Mouse (Mus musculus) kidney, embryonic 14.5 days (tissue): Measurements from ENCODE around the gene Pitpnm3. TPM values are rescaled to one million over a fixed set of nuclear protein-coding genes. Genes with fewer than 3 reads are reported as not detected.
A peak's percentile ranks its signal among the peaks of the same experiment; 100 is the strongest.
"Not testable (repeated sequence)": the region's sequence is repeated elsewhere in the genome, so short reads cannot be mapped to it uniquely, and the experiment has no call there.

Experiments
- ATAC-seq: fragments of 200-750 bp; cut with Nextera tagmentation; 2 replicates; pipeline ENCODE4 v1.8.0; 2017; ENCODE audit warnings: moderate number of reproducible peaks, mild to moderate bottlenecking, moderate TSS enrichment, moderate library complexity; ENCODE audit not compliant: low FRiP score, low TSS enrichment
- H3K27ac ChIP-seq: fragments of 300-500 bp; sonication (generic); 2 replicates; pipeline ENCODE4 v1.5.1; 2014; ENCODE audit warnings: low read depth, mild to moderate bottlenecking, low read length, moderate library complexity, mixed read lengths
- H3K27me3 ChIP-seq: fragments of 300-500 bp; sonication (generic); 2 replicates; pipeline ENCODE4 v1.6.1; 2014; ENCODE audit warnings: mild to moderate bottlenecking, low read length; ENCODE audit not compliant: control insufficient read depth, insufficient read depth
- H3K36me3 ChIP-seq: fragments of 300-500 bp; sonication (generic); 2 replicates; pipeline ENCODE4 v1.6.1; 2014; ENCODE audit warnings: low read length, mixed read lengths; ENCODE audit not compliant: control insufficient read depth, insufficient read depth
- H3K4me1 ChIP-seq: fragments of 300-500 bp; sonication (generic); 2 replicates; pipeline ENCODE4 v1.6.1; 2014; ENCODE audit warnings: low read length, mixed read lengths; ENCODE audit not compliant: control insufficient read depth, insufficient read depth
- H3K4me2 ChIP-seq: fragments of 300-500 bp; sonication (generic); replicated peaks from 2 replicates; pipeline ENCODE4 v1.6.1; 2014; ENCODE audit warnings: low read depth, mild to moderate bottlenecking, low read length
- H3K4me3 ChIP-seq: fragments of 300-500 bp; sonication (generic); 2 replicates; pipeline ENCODE4 v1.5.1; 2014; ENCODE audit warnings: mild to moderate bottlenecking, low read length
- H3K9ac ChIP-seq: fragments of 300-500 bp; sonication (generic); 2 replicates; pipeline ENCODE4 v1.6.1; 2014; ENCODE audit warnings: low read depth, mild to moderate bottlenecking, low read length, moderate library complexity
- H3K9me3 ChIP-seq: fragments of 300-500 bp; sonication (generic); 2 replicates; pipeline ENCODE4 v1.6.1; 2016; ENCODE audit warnings: low read length; ENCODE audit not compliant: control insufficient read depth
- WGBS: fragments of 180-500 bp; shearing (Covaris S2); extraction: QIAGEN DNeasy Blood & Tissue Kit; methylation state at CpG from one replicate; pipeline ENCODE4 v1.1.7; 2014; 5-methylcytosine and 5-hydroxymethylcytosine counted together
- polyA plus RNA-seq: library from polyadenylated mRNA; unstranded; fragments of >200 nt; fragmentation: Nextera tagmentation; extraction: Ambion mirVana; gene quantifications from 2 replicates; pipeline ENCODE4 v1.2.1, GENCODE M21; 2014

Gene Pitpnm3
- 0.07 and 0.09 TPM in 2 replicates for polyA plus RNA-seq

DNA sequence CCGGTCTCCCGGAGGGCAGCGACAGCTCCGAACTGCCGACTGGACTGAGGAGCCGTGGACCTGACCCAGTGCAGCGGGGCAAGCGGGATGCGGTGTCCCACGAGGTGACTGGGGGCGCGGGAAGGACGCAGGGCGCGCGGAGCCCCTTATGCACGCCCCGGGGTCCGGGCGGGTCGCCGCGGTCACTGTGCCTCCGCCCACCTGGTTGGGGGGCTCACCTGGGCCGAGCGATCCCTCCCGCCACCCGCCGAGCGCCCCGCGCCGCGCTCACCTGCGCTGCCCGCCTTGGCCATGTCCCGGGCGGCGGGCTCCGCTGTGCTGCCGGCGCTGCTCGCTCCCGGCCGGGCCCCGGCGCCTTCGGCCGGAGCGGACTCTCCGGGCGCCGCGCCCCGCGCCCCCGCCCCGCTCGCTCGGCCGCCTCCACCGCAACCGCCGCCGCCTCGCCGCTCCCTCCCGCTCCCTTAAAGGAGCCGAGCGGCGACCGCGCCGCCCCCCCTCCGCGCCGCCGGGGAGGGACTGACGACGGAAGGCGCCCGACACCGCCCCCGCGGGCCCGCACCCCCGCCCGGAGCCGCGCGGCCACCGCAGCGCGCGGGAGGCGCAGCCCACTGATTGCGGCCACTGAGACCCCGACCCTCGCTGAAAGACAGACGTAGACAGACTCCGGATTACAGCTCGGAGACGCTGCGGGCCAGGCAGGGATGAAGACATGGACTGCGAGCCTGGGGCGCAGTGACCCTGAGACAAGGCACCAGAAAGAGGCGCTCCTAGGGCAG lies at the start of gene Pitpnm3:
Gene Pitpnm3, minus strand, starts transcription at position 396 of the 776 bp plus-strand sequence.
- H3K9ac ChIP-seq = peak within 1 kb of the TSS; percentile 69
- H3K27me3 ChIP-seq = peaks cover 45% of the 10 kb centered on the region
- H3K36me3 ChIP-seq = no peaks in the 10 kb centered on the region
- peak within 1 kb of the TSS; percentile 99 for H3K4me2 ChIP-seq
- WGBS = 2% methylated on average over 64 of the region's 107 CpGs
- peak within 1 kb of the TSS; percentile 59 for H3K4me3 ChIP-seq
- 0 out of 2 replicates have a peak, but pooled peaks cover 10% of the 10 kb centered on the region for H3K4me1 ChIP-seq
- no peak within 1 kb of the TSS for H3K27ac ChIP-seq
- ATAC-seq = no peak; the same call in 1 of the 2 replicates
- H3K9me3 ChIP-seq = no peaks in the 10 kb centered on the region

DNA sequence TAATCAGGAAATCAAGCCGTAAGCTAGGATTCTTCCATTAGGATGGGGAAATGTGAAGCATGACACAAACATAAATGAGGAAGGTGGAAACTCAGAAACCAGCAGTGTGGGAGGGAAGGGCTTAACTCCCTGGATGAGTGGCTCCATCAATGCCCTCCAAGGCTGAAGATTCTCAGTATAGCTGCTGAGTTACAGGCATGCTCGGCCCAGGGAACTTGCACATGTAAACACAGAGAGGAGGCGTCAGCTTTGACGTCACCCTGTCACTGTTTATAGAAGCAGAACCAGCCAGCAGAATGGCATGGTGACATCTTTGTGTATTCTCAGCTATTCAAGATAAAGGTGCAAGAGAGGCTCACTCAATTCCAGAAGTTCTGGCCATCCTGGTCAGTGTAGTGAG lies 48.7 kb upstream of the Pitpnm3 start:
- 86% methylated on average over 4 of the region's 4 CpGs for WGBS
- H3K27ac ChIP-seq = no peak overlapping the region

DNA sequence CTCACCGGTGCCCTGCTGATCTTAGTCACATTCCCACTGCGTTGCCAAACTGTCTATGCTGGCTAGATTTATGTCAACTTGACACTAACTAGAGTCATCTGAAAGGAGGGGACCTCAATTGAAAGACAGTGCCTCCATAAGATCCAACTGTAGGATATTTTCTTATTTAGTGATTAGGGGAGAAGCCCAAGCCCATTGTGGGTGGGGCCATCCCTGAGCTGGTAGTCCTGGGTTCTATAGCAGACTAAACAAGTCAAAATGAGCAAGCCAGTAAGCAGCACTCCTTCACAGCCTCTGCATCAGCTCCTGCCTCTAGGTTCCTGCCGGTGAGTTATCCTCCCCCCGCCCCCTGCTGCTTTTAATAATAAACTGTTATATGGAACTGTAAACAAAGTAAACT lies 45.6 kb upstream of the Pitpnm3 start:
- no peak overlapping the region for H3K4me3 ChIP-seq
- no peaks in the 10 kb centered on the region for H3K4me1 ChIP-seq
- H3K27me3 ChIP-seq = no peaks in the 10 kb centered on the region
- H3K27ac ChIP-seq = no peak overlapping the region
- no peak overlapping the region for H3K4me2 ChIP-seq
- no peak for ATAC-seq
- H3K9me3 ChIP-seq = no peaks in the 10 kb centered on the region
- WGBS = 85% methylated on average over 4 of the region's 4 CpGs
- H3K36me3 ChIP-seq = peaks cover 33% of the 10 kb centered on the region
- no peak overlapping the region for H3K9ac ChIP-seq

More for the DNA sequence above, 48.7 kb upstream of the Pitpnm3 start:
- Histone ChIP-seq H3K9me3 (no peaks in the 10 kb centered on the region), H3K36me3 (peaks cover 37% of the 10 kb centered on the region), H3K9ac (no peak overlapping the region), H3K4me3 (no peak overlapping the region), H3K4me2 (no peak overlapping the region), H3K27me3 (no peaks in the 10 kb centered on the region), H3K4me1 (no peaks in the 10 kb centered on the region)
- ATAC-seq = no peak

- H3K4me2 ChIP-seq = no peak overlapping the region
- H3K36me3 ChIP-seq = peaks cover 38% of the 10 kb centered on the region
- no peaks in the 10 kb centered on the region for H3K27me3 ChIP-seq
- ATAC-seq = no peak
- H3K4me3 ChIP-seq = no peak overlapping the region
- H3K9ac ChIP-seq = no peak overlapping the region
- H3K27ac ChIP-seq = no peak overlapping the region
- H3K4me1 ChIP-seq = no peaks in the 10 kb centered on the region
- H3K9me3 ChIP-seq = no peaks in the 10 kb centered on the region
- 88% methylated on average over 5 of the region's 5 CpGs for WGBS
These were observed 45.0 kb upstream of the Pitpnm3 start for GRCm38 (mm10) chr11:72180556-72180955.

GRCm38 (mm10) chr11:72176553-72176952 lies 41.0 kb upstream of the Pitpnm3 start:
- Histone ChIP-seq H3K27ac (no peak overlapping the region), H3K27me3 (no peaks in the 10 kb centered on the region), H3K9ac (no peak overlapping the region), H3K4me2 (no peak overlapping the region), H3K4me3 (no peak overlapping the region), H3K36me3 (peaks cover 58% of the 10 kb centered on the region), H3K9me3 (no peaks in the 10 kb centered on the region), H3K4me1 (no peaks in the 10 kb centered on the region)
- WGBS = 76% methylated on average over 3 of the region's 3 CpGs
- ATAC-seq = no peak

DNA sequence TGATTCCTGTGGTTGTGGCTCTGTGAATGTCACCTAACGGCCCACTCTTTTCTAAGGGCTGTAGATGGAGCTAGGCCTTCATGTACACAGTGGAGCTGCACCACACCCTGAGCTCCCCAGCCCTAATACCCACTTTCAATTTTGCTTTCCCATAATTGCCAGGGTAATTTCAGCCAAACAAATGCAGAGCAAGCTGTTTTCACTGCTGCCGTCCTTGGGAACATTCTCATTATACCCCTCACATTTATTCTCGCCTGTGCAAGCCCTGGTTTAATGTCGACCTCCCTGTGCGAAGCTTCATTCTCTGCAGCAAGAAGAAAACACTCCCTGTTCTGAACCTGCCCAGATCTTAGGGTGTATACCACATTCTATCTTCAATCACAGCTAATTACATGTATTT lies 40.4 kb upstream of the Pitpnm3 start:
- no peaks in the 10 kb centered on the region for H3K27me3 ChIP-seq
- no peak for ATAC-seq
- H3K36me3 ChIP-seq = peaks cover 55% of the 10 kb centered on the region
- H3K4me2 ChIP-seq = no peak overlapping the region
- no peaks in the 10 kb centered on the region for H3K4me1 ChIP-seq
- H3K9ac ChIP-seq = no peak overlapping the region
- WGBS = 88% methylated on average over 5 of the region's 5 CpGs
- H3K27ac ChIP-seq = no peak overlapping the region
- no peaks in the 10 kb centered on the region for H3K9me3 ChIP-seq
- no peak overlapping the region for H3K4me3 ChIP-seq

- WGBS = 89% methylated on average over 6 of the region's 6 CpGs
- Histone ChIP-seq H3K27ac (no peak overlapping the region), H3K4me1 (no peaks in the 10 kb centered on the region), H3K4me2 (no peak overlapping the region), H3K36me3 (peaks cover 55% of the 10 kb centered on the region), H3K4me3 (no peak overlapping the region), H3K9me3 (no peaks in the 10 kb centered on the region), H3K27me3 (no peaks in the 10 kb centered on the region), H3K9ac (no peak overlapping the region)
- no peak for ATAC-seq
These were observed 39.1 kb upstream of the Pitpnm3 start for GRCm38 (mm10) chr11:72174721-72175120.

DNA sequence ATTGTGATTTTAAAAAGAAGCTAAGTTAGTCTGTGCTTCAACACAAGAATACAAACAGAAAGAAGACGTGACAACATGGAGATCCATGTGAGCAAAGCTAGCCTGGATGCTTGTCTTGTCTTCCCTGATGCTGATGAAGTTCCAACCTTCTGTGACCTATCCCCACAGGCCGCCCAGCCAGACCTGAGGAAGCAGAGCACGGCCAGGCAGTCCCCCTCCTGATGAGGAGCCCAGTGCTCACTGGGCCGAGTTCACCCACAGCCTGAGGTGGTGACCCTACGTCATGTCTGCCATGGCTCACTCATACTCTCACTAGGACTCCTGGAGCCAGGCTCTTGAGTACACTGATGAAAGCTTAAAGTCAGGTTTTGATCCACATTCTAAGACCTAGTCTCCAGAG lies 37.9 kb upstream of the Pitpnm3 start:
- Histone ChIP-seq H3K36me3 (peaks cover 57% of the 10 kb centered on the region), H3K4me1 (no peaks in the 10 kb centered on the region)

DNA sequence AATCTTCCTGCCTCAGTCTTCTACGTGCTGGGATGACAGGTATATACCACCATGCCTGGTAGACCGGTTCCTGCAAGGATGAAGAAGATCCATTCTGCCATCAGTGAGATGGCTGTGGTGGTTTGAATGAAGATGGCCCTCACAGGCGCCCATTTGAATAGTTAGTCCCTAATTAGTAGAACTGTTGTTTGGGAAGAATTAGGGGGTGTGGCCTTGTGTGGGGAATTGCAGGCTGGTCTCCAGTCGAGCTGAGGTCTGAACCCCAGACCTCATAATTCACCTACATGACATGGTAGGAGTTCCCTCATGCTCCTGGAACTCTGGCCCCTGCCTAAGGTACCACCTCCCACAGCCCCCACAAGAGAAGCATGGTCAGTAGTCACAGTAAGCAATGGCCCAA lies 36.3 kb upstream of the Pitpnm3 start:
- H3K36me3 ChIP-seq = peaks cover 59% of the 10 kb centered on the region
- H3K27me3 ChIP-seq, H3K9ac ChIP-seq, ATAC-seq, H3K9me3 ChIP-seq, H3K4me2 ChIP-seq, H3K4me1 ChIP-seq, H3K27ac ChIP-seq, H3K4me3 ChIP-seq: not testable (repeated sequence)
- WGBS = 61% methylated on average over 4 of the region's 4 CpGs

More for the DNA sequence above, 37.9 kb upstream of the Pitpnm3 start:
- H3K27ac ChIP-seq = no peak overlapping the region
- no peaks in the 10 kb centered on the region for H3K27me3 ChIP-seq
- no peaks in the 10 kb centered on the region for H3K9me3 ChIP-seq
- H3K9ac ChIP-seq = no peak overlapping the region
- H3K4me2 ChIP-seq = no peak overlapping the region
- no peak for ATAC-seq
- 83% methylated on average over 5 of the region's 5 CpGs for WGBS
- H3K4me3 ChIP-seq = no peak overlapping the region
